Mouse (Mus musculus): ENCODE measurements around the gene Atf7. TPM values are rescaled to one million over a fixed set of nuclear protein-coding genes. Genes with fewer than 3 reads are reported as not detected.
A peak's percentile ranks its signal among the peaks of the same experiment; 100 is the strongest.

The Atf7 gene
- polyA plus RNA-seq, 1 experiment, result 44.1 TPM

- peak; percentile 100 for DNase-seq (ENCODE audit: extremely low spot score in 1 of 2, low spot score in 1 of 2)
Observed at GRCm38 (mm10) chr15:102517976-102518858, 107.0 kb downstream of the Atf7 start, which contains the start of gene Tarbp2. Tarbp2 (plus strand) TSS chr15:102518192.

GRCm38 (mm10) chr15:102517631-102517975 lies 107.7 kb downstream of the Atf7 start:
- DNase-seq (ENCODE audit: extremely low spot score in 1 of 2, low spot score in 1 of 2), result no peak

GRCm38 (mm10) chr15:102516728-102517404 lies 108.4 kb downstream of the Atf7 start, which contains the start of gene Map3k12:
Map3k12 (minus strand) TSS chr15:102517064.
- peak; percentile 63 to 80 for DNase-seq (ENCODE audit: extremely low spot score in 1 of 2, low spot score in 1 of 2)

- DNase-seq (ENCODE audit: extremely low spot score in 1 of 2, low spot score in 1 of 2), result no peak
Observed at GRCm38 (mm10) chr15:102516293-102516692, 109.0 kb downstream of the Atf7 start.

GRCm38 (mm10) chr15:102515791-102516190 lies 109.5 kb downstream of the Atf7 start:
- DNase-seq (ENCODE audit: extremely low spot score in 1 of 2, low spot score in 1 of 2), result no peak

GRCm38 (mm10) chr15:102515261-102515660 lies 110.0 kb downstream of the Atf7 start:
- DNase-seq (ENCODE audit: extremely low spot score in 1 of 2, low spot score in 1 of 2), result no peak

GRCm38 (mm10) chr15:102513004-102513403 lies 112.3 kb downstream of the Atf7 start:
- DNase-seq (ENCODE audit: extremely low spot score in 1 of 2, low spot score in 1 of 2), result no peak

GRCm38 (mm10) chr15:102512471-102512870 lies 112.8 kb downstream of the Atf7 start:
- DNase-seq (ENCODE audit: extremely low spot score in 1 of 2, low spot score in 1 of 2), result no peak

GRCm38 (mm10) chr15:102512010-102512409 lies 113.3 kb downstream of the Atf7 start:
- DNase-seq (ENCODE audit: extremely low spot score in 1 of 2, low spot score in 1 of 2), result no peak

GRCm38 (mm10) chr15:102511285-102511833 lies 113.9 kb downstream of the Atf7 start:
- no peak for DNase-seq (ENCODE audit: extremely low spot score in 1 of 2, low spot score in 1 of 2)

- peak; percentile 74 to 85 for DNase-seq (ENCODE audit: extremely low spot score in 1 of 2, low spot score in 1 of 2)
Observed at GRCm38 (mm10) chr15:102510590-102511284, 114.5 kb downstream of the Atf7 start.

GRCm38 (mm10) chr15:102510110-102510509 lies 115.2 kb downstream of the Atf7 start:
- DNase-seq (ENCODE audit: extremely low spot score in 1 of 2, low spot score in 1 of 2), result no peak

- DNase-seq (ENCODE audit: extremely low spot score in 1 of 2, low spot score in 1 of 2), result no peak
Observed at GRCm38 (mm10) chr15:102508336-102508735, 116.9 kb downstream of the Atf7 start.

GRCm38 (mm10) chr15:102507561-102507960 lies 117.7 kb downstream of the Atf7 start:
- DNase-seq (ENCODE audit: extremely low spot score in 1 of 2, low spot score in 1 of 2), result no peak

- DNase-seq (ENCODE audit: extremely low spot score in 1 of 2, low spot score in 1 of 2), result no peak
Observed at GRCm38 (mm10) chr15:102506864-102507263, 118.4 kb downstream of the Atf7 start.

- DNase-seq (ENCODE audit: extremely low spot score in 1 of 2, low spot score in 1 of 2), result no peak
Observed at GRCm38 (mm10) chr15:102506464-102506830, 118.8 kb downstream of the Atf7 start.

GRCm38 (mm10) chr15:102505770-102506463 lies 119.3 kb downstream of the Atf7 start:
- DNase-seq (ENCODE audit: extremely low spot score in 1 of 2, low spot score in 1 of 2), result no peak

- no peak for DNase-seq (ENCODE audit: extremely low spot score in 1 of 2, low spot score in 1 of 2)
Observed at GRCm38 (mm10) chr15:102505073-102505769, 120.0 kb downstream of the Atf7 start.

- no peak for DNase-seq (ENCODE audit: extremely low spot score in 1 of 2, low spot score in 1 of 2)
Observed at GRCm38 (mm10) chr15:102503924-102504782, 121.1 kb downstream of the Atf7 start.

Data from frontal cortex, adult 2 months (tissue).